Comparison of ENCODE assay signal across 18 mouse cellular contexts in genomic region chr4:81582546-81582945, GRCm38 (mm10).
DNase-seq lines count a peak whose midpoint lies in the region; ATAC-seq and TF ChIP-seq lines count a peak whose summit lies in the region.
"Had no signal": no experiment of that assay in that cellular context is flagged by ENCODE, and none has a peak within 500 bp of the region (broad histone marks: within the 10 kb centered on the region; RNA-seq: fewer than 3 reads in every experiment).

No protein-coding gene starts in this region.

- DNase-seq in gastrocnemius, adult 2 months = no peak
- DNase-seq in gastrocnemius, postnatal 25 days = no peak
- no peak for DNase-seq in limb, embryonic 10.5 days (ENCODE audit: low spot score)
- peak; percentile 46 for DNase-seq in brain, embryonic 14.5 days (ENCODE audit: low read depth)
- no peak for DNase-seq in limb, embryonic 14.5 days (ENCODE audit: low spot score)
- DNase-seq: adrenal gland, postnatal 14 days; cerebellum, adult 11 months; kidney, adult 18-20 months; layer of hippocampus, postnatal 36 days; lung, adult 2 months; thymus, postnatal 25 days had no signal

- no peak overlapping the region for H3K9ac ChIP-seq in limb, embryonic 12.5 days (replicated peaks)
- no peak overlapping the region for H3K9ac ChIP-seq in limb, embryonic 14.5 days (ENCODE audit: low read depth, low read length, severe bottlenecking)
- H3K9ac ChIP-seq: hindbrain, embryonic 12.5 days; midbrain, embryonic 13.5 days; neural tube, embryonic 13.5 days had no signal

- no peaks in the 10 kb centered on the region for H3K27me3 ChIP-seq in limb, embryonic 12.5 days
- H3K27me3 ChIP-seq in limb, embryonic 10.5 days (ENCODE audit: low read depth, poor library complexity, severe bottlenecking) = no peaks in the 10 kb centered on the region
- no peaks in the 10 kb centered on the region for H3K27me3 ChIP-seq in limb, embryonic 14.5 days (ENCODE audit: control insufficient read depth, insufficient read depth, low read length)
- H3K27me3 ChIP-seq: hindbrain, embryonic 12.5 days; midbrain, embryonic 13.5 days; neural tube, embryonic 13.5 days; Patski had no signal

- peaks cover 19% of the 10 kb centered on the region for H3K4me1 ChIP-seq in limb, embryonic 12.5 days (replicated peaks)
- peaks cover 12% of the 10 kb centered on the region for H3K4me1 ChIP-seq in limb, embryonic 10.5 days
- peaks cover 27% of the 10 kb centered on the region for H3K4me1 ChIP-seq in limb, embryonic 14.5 days (ENCODE audit: control insufficient read depth, insufficient read depth, low read length)

- no peak for TF ChIP-seq CTCF in gastrocnemius, adult 2 months (IDR thresholded peaks at IDR 0.05)
- TF ChIP-seq CTCF in brain, embryonic 14.5 days (IDR thresholded peaks at IDR 0.05; ENCODE audit: borderline replicate concordance, extremely low read depth, insufficient read depth, insufficient read length) = no peak

- H3K9me3 ChIP-seq in limb, embryonic 12.5 days = no peaks in the 10 kb centered on the region
- H3K9me3 ChIP-seq in limb, embryonic 10.5 days (replicated peaks) = no peaks in the 10 kb centered on the region
- H3K9me3 ChIP-seq in limb, embryonic 14.5 days (ENCODE audit: control insufficient read depth, low read length) = no peaks in the 10 kb centered on the region
- H3K9me3 ChIP-seq: hindbrain, embryonic 12.5 days; midbrain, embryonic 13.5 days; neural tube, embryonic 13.5 days had no signal

- peak overlapping the region; percentile 53 for H3K27ac ChIP-seq in gastrocnemius, adult 2 months
- peak overlapping the region; percentile 18; the same call in 1 of the 2 replicates for H3K27ac ChIP-seq in limb, embryonic 12.5 days
- H3K27ac ChIP-seq in limb, embryonic 10.5 days = no peak overlapping the region
- H3K27ac ChIP-seq in limb, embryonic 14.5 days (replicated peaks; ENCODE audit: low read depth, low read length) = 0 out of 2 replicates have a peak overlapping the region, but pooled peaks have one; percentile 48
- H3K27ac ChIP-seq: hindbrain, embryonic 12.5 days; kidney, postnatal 0 days; midbrain, embryonic 13.5 days; neural tube, embryonic 13.5 days had no signal

- no peaks in the 10 kb centered on the region for H3K36me3 ChIP-seq in limb, embryonic 12.5 days
- no peaks in the 10 kb centered on the region for H3K36me3 ChIP-seq in limb, embryonic 10.5 days
- no peaks in the 10 kb centered on the region for H3K36me3 ChIP-seq in limb, embryonic 14.5 days (ENCODE audit: control insufficient read depth, insufficient read depth, low read length)
- H3K36me3 ChIP-seq: hindbrain, embryonic 12.5 days; midbrain, embryonic 13.5 days; neural tube, embryonic 13.5 days had no signal

- 56% methylated on average over 2 of the region's 2 CpGs for WGBS in limb, embryonic 12.5 days
- WGBS in limb, embryonic 10.5 days = 71% methylated on average over 2 of the region's 2 CpGs
- 46% methylated on average over 2 of the region's 2 CpGs for WGBS in limb, embryonic 14.5 days

- TF ChIP-seq POLR2A in brain, embryonic 14.5 days (IDR thresholded peaks at IDR 0.05; ENCODE audit: borderline replicate concordance, extremely low read depth, insufficient read depth, insufficient read length, poor library complexity, severe bottlenecking) = no peak
- no peak for TF ChIP-seq POLR2A in limb, embryonic 14.5 days (IDR thresholded peaks at IDR 0.05; ENCODE audit: borderline replicate concordance, extremely low read depth, insufficient read depth, insufficient read length)

- ATAC-seq in limb, embryonic 12.5 days (ENCODE audit: insufficient number of reproducible peaks, insufficient read depth, low FRiP score, low TSS enrichment, low read depth) = no peak
- ATAC-seq in limb, embryonic 14.5 days (ENCODE audit: low FRiP score, low read depth) = no peak
- ATAC-seq in megakaryocyte progenitor cell, adult 5-6 weeks (replicated peaks; ENCODE audit: poor library complexity) = no peak
- ATAC-seq: midbrain, embryonic 13.5 days; Patski had no signal

- intact Hi-C loops in gastrocnemius, adult 2 months (cut with DNase I) = loop anchor here (5.0 kb wide), 1 partner anchor 315 kb away; no protein-coding TSS in a partner anchor

- H3K4me3 ChIP-seq in gastrocnemius, adult 2 months = no peak overlapping the region
- H3K4me3 ChIP-seq in limb, embryonic 12.5 days (replicated peaks) = no peak overlapping the region
- H3K4me3 ChIP-seq in limb, embryonic 10.5 days = no peak overlapping the region
- no peak overlapping the region for H3K4me3 ChIP-seq in limb, embryonic 14.5 days (replicated peaks; ENCODE audit: low read length)
- H3K4me3 ChIP-seq: hindbrain, embryonic 12.5 days; midbrain, embryonic 13.5 days; neural tube, embryonic 13.5 days had no signal

- H3K4me2 ChIP-seq in limb, embryonic 12.5 days = no peak overlapping the region
- H3K4me2 ChIP-seq in limb, embryonic 14.5 days (replicated peaks; ENCODE audit: low read depth, low read length, severe bottlenecking) = no peak overlapping the region
- H3K4me2 ChIP-seq: hindbrain, embryonic 12.5 days; midbrain, embryonic 13.5 days; neural tube, embryonic 13.5 days had no signal
